Mouse (Mus musculus): ENCODE data around the gene Dhh.
"Not testable (repeated sequence)": the region's sequence is repeated elsewhere in the genome, so short reads cannot be mapped to it uniquely, and the experiment has no call there.

Gene Dhh

DNA sequence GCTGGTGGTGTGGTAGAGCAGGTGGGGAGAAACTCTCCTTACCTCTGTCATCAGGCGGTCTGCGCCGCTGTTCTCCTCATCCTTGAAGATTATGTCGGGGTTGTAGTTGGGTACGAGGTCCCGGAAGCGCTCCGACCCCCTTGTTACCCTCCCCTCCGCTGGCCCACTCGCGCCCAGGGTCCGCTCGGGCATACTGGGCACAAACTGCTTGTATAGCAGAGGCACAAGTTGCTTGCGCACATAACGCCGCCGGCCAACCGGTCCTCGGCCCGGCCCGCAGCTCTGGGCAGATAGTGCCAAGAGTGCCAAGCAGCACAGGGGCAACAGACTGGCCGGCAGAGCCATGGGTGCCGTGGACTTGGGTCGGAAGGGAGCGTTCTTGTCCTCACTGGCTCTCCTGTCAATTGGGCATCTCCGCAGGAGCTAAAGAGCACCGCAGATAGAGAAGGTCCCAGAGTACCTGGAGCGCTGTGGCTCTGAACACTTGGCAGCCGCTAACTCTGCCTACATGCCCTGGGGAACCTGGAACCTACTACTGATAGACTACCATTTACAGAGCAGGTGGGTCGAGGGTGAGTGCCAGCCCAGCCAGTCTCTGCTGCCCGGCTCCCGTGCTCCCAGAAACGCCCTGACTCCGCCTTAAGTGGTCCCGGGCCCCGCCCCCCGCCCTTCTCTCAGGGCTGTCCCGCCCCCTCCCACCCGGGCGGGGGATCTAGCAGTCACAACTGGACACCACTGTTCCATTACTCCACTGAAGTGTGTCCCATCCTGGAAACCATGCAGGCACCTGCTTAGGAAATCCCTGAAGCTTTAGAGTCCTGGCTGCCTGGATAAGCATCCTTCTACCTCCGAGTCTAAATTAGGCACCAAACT, at the start of gene Dhh:
Gene Dhh, minus strand, starts transcription at position 613 of the 873 bp plus-strand sequence.
- peak; percentile 43 to 70 for DNase-seq (ENCODE audit: inconsistent age in 2 of 2, low spot score in 1 of 2)

DNA sequence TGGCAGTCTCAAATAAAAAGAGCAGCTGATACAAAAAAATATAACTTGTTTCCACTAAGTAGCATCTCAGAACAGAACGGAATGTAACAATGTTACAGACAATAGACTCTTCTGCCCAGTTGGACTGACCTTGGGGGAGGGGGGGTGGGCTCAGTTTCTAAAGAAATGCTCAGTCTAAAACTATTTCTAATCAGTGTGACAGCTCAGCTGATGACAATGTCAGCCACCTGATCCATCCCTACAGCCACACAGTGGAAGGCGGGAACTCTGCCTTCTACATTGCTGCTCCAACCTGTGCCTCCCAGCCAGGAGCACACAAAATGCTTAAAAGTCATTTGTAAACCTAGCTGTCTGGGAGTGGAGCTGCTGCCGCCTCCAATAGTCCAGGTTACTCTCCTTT, 49.5 kb upstream of the Dhh start:
- DNase-seq (ENCODE audit: inconsistent age in 2 of 2, low spot score in 1 of 2), result no peak

DNA sequence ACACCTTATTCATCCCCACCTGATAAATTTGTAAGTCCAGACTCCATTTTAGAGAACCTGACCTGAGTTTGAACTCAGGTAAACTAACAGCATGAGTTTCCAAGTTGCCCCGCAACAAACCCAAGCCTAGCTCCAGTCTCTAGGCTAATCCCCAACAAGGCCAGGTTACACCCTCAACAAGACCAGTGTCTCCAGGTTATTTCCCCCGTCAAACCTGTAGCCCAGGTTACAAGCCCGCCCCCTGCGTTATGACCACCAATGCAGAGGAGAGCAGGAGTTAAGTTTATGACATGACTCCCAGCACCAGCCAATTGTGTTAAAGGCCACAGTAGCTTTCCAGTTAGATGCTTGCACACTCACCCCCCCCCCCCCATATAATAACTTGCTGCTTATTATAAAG, 44.8 kb upstream of the Dhh start:
- DNase-seq (ENCODE audit: inconsistent age in 2 of 2, low spot score in 1 of 2), result no peak

DNA sequence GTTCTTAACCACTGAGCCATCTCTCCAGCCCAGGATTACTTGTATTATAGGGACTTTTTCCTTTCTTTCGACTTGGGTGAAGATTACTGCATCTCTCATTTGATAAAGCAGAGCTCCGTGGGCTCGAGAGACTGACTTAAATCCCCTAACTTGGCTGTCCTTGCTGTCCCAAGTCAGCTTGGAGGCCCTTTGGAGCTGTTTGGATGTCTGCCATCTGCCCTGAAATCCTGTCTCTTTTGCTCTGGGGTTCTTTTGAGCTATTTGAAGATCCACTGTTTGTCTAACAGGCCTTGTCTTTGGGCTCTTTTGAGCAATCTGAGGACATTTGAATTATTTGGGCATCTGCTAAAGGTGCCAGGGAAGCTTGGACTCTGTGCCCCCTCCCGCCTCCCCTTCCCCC, 43.7 kb upstream of the Dhh start:
- DNase-seq (ENCODE audit: inconsistent age in 2 of 2, low spot score in 1 of 2), result peak; percentile 42 to 75

DNA sequence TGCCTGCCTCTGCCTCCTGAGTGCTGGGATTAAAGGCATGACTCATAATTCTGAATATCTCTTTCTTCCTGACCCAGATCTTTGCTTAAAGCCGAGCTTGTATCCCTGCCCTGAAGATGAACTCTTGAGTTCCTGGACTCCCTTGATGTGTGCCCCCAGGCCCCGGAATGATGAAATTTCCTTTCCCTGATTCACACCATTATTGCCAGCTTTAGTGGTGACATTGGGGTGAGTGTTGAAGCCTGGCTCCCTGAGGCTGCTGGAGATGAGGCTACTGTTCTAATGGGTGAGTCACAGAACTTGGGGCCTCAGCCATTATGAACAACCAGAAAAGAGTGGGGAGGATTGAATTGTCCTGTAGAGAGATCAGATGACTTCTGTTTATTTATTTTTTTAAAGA, 43.2 kb upstream of the Dhh start:
- no peak for DNase-seq (ENCODE audit: inconsistent age in 2 of 2, low spot score in 1 of 2)

DNA sequence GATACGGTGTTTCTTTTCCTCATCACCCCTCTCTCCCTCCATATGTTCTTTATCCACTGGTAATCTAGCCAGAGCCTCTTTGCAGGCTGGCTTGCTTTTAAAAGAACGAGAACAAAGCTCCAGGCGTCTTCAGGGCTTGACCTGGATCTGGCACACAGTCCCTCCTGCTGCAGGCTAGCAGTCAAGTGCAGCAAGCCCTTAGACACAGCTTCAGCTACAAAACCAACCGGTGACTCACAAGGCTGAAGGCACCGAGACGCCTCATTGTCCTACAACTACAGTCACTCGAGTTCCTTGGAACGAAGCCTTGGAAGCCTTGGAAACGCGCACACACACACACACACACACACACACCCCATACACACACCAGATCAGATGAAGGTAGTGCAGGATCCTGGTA, 42.5 kb upstream of the Dhh start:
- peak; percentile 65 to 82 for DNase-seq (ENCODE audit: inconsistent age in 2 of 2, low spot score in 1 of 2)

DNA sequence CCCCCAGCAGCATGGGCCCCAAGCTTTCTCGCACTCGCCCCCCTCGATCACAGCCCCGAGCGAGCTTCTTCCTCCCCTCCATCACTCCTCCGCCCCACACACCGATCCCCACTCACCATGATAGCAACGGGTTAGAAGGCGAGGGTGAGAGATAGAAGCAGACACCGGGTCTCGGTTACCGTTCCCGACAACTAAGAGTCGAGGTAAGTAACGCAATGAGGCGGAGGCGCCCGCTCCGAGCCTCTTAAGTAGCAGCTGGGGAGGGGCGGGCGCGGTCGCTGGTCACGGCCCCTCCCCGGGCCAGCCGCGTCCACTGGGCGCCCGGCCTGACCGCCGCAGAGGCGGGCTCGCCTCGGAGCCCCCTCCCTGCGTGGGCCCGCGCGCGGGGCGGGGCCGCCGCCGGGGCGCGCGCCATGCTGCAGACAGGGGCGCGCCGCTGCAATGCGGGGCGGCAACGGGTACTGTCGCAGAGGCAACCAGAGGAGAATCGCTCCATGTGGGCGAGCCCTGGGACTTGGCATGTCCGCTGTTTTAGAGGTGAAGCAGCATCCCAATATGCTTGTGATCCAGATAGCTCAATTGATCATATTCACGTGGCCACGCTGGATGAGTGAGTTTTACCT, 36.0 kb upstream of the Dhh start, which contains the start of gene Tuba1b:
Gene Tuba1b, minus strand, starts transcription at position 349 of the 623 bp plus-strand sequence.
- peak; percentile 95 to 97 for DNase-seq (ENCODE audit: inconsistent age in 2 of 2, low spot score in 1 of 2)

DNA sequence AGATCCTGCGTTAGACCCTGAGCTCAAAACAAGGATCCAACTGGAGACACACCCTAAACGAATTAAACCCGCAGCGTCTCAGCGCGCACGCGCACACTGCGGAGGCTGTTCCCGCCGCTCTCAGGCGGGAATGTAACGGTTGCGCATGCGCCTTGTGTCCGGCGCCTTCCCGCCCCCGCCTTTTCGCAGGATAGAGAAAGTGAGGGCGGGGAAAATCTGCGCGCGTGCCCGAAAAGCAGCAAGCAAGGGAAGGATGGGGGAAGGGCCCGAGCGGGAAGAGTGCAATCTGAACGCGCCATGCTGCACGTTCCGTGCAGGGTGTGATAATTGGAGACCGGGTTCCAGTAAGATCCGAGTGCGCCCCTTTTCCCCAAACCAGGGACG, 35.5 kb upstream of the Dhh start:
- DNase-seq (ENCODE audit: inconsistent age in 2 of 2, low spot score in 1 of 2), result peak; percentile 96 to 98

DNA sequence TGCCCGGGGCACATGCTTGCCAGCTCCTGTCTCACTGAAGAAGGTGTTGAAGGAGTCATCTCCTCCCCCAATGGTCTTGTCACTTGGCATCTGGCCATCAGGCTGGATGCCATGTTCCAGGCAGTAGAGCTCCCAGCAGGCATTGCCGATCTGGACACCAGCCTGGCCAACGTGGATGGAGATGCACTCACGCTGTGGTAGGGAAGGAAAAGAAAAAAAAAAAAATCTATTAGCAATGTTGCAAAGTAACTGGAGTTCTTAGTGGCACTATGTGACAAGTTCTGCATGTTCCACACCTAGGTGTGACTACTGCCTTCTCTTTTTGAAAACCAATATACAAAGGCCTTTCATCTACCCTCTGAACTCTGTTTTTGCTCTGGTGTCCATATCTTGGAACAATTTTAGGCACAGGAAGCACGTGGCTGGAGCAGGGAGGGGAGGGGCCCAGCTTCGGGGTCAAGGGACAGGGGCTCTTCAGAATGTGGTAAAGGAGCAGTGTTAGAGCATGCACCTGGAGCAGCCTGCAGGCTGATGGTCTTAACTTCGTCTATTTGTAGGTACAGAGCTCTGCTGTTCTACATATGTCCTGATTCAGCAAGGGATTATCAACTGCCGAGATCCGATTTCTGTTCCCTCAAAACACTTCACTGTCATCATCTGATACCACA, 34.8 kb upstream of the Dhh start:
- DNase-seq (ENCODE audit: inconsistent age in 2 of 2, low spot score in 1 of 2), result peak in 1 of 2 experiments; percentile 66

DNA sequence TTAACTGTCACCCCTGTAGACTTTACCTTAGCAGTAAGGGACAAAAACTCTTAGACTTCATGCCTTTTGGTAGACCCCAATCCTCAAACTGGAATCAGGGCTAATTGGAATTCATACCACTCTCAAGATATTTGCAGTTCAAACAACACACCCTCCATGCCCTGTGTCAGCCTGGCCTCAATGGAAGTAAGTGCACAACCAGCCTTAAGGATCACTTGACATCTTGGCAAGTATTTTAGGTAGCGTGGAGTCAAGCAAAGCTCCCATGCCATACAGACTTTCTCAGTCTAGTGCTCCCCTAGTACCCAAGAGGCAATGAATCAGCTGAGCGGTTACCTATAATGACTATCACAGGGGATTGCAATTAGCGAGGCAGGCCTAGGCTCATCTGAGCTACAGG, 32.7 kb upstream of the Dhh start:
- DNase-seq (ENCODE audit: inconsistent age in 2 of 2, low spot score in 1 of 2), result no peak

DNA sequence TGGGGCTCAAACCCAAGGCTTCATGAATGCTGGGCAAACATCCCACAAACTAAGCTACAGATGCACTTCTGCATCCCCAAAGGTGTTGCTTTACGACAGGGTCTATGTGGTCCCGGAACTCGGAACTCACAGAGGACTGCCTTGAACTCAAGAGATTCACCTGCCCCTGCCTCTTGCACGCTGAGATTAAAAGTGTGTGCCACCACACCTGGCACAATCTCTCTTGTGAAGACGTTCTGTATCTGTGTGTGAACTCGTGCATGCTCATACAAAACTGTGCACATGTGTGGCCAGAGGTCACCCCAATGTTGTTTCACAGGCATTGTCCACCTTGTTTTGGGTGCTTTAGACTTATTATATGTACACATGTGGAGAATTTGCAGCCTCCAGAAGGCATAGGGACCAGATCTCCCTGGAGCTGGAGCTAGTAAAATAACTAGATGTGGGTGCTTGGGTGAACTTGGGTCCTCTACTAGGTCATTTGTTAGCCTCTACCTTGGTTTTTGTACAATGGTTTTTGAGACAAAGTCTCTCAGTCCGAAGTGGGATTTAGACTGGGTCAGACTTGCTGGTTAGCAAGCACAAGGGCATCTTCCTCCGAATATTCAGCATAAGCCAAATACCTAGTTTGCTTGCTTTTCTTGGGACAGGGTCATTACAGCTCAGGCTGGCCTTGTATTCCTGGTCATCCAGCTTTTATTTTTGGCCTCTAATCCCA, 31.8 kb upstream of the Dhh start:
- DNase-seq (ENCODE audit: inconsistent age in 2 of 2, low spot score in 1 of 2), result no peak

DNA sequence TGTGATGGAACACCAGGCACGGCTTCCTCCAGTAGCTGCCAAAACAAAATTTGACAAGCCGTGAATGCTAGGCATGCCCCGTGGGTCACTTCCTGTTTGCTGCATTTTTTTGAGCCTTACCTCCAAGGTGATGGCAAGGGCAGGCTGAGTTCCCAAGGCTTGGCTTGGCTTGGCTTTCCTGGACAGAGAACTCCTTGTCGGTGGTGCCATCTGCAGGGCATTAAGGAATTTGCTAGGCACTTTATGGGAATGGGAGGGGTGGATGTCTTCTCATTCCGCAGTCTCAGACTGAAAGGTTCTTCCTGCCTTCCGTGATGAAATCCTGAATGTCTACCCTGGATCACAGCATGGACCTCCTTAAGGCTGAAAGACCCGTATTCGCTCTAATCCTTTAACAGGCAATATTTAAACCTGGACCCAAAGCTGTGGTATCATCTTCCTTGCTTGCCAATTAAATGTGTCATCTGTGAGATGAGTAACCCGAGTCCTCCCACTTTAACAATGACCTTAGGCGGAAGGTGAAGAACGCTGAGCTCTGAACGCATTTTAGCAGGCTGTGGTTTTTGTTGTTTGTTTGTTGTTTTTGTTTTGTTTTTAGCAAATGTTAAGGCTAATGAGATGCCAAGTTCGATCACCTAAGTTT, 30.4 kb upstream of the Dhh start:
- peak; percentile 81 to 95 for DNase-seq (ENCODE audit: inconsistent age in 2 of 2, low spot score in 1 of 2)

DNA sequence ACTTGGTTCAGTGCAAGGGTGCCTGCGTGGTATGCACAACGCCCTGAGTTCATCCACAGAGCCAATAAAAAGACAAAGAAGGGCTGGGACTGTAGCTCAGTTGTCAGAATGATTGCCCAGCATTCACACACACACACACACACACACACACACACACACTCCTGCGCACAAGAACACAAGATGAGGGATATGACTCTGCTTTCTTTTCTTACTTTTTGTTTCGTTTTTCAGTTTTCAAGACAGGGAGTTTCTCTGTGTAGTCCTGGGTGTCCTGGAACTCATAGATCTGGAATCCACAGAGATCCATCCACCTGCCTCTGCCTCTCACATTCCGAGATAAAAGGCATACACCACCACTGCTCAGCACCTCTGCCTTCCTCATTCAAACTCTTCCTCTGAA, 29.2 kb upstream of the Dhh start:
- no peak for DNase-seq (ENCODE audit: inconsistent age in 2 of 2, low spot score in 1 of 2)

DNA sequence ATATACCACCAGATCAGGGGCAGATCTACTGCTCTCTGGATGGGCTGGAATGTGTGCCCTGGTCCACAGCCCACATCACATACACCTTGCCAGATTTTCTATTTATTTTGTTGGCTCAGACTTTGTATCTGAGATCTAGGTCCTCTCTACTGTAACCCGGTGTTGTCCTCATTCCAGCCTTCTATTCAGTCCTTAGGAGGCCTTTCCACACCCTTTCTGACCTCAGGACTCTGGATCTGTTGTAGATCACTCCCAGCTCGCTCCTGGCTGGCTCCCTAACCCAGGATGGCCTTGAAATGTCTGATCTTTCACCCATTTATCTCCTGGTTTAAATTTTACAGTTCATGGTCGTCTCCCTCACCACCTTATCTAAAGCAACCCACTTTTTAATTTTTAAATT, 26.3 kb upstream of the Dhh start:
- DNase-seq (ENCODE audit: inconsistent age in 2 of 2, low spot score in 1 of 2), result peak in 1 of 2 experiments; percentile 56

DNA sequence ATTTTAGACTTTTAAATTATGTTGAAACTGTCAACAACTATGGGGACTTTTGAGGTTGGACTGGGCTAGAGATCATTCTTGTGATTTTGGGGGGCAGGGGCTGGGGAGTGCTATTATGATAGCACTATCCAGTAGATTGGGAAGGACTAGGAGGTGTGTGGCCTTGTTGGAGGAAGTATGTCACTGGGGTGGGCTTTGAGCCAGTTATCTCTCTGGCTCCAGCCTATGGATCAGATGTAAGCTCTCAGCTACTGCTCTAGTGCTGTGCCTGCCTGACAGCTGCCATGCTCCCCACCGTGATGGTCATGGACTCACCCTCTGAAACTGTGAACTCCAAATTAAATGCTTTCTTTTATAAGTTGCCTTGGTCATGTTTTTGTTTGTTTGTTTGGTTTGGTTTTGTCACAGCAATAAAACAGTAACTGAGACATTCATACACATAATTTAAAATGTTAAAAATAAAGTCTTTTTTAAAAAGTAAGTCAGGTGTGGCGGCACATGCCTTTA, 24.7 kb upstream of the Dhh start:
- DNase-seq (ENCODE audit: inconsistent age in 2 of 2, low spot score in 1 of 2), result no peak

DNA sequence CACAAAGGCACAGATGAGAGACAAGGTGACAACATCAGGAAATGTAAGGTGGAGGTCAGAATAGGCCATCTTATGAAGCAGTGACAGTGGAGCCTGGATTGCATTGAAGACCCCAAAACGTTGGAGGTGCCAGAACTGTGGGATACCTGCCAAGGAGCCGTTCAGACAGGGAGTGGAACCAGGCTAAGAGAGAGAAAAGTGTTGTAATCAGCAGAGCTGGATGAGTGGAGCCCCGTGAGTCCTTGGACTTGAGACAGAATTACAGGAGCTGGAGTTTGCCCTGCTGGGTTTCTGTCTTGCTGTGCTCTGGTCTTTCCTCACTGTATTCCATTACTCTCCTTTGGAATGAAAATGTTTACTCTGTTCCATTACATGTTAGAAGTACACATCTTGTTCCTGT, 24.2 kb upstream of the Dhh start:
- DNase-seq (ENCODE audit: inconsistent age in 2 of 2, low spot score in 1 of 2), result peak in 1 of 2 experiments; percentile 73

DNA sequence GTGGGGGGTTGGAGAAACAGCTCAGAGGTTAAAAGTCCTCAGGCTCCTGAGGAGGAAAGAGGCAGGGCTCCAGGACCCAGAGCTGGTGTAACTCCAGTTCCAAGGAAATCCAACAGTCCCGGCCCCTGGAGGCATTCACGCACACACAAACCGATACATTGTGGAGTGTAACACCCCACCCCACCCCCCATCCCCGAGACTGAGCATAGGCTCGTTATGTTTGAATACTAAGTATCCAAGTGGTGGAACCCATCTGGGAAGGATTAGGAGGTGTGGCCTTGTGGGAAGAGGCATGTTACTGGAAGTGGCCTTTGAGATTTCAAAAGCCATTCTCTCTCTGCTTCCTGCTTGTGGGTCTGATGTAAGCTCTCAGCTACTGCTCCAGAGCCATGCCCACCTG, 23.2 kb upstream of the Dhh start:
- DNase-seq (ENCODE audit: inconsistent age in 2 of 2, low spot score in 1 of 2), result no peak

DNA sequence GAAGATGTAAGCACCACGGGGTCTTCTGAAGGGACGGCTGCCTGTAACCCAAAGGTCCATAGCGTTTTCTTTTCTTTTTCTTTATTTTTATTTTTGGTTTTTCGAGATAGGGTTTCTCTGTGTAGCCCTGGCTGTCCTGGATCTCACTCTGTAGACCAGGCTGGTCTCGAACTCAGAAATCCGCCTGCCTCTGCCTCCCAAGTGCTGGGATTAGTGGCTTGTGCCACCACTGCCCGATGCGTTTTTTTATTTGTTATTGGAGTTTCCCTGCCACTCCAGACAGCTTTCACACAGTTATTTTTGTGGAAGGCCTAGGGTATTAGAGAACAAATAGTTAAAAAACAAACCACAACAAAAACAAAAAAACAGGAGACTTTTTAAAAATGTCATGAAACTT, 20.2 kb upstream of the Dhh start:
- DNase-seq (ENCODE audit: inconsistent age in 2 of 2, low spot score in 1 of 2), result not testable (repeated sequence)

DNA sequence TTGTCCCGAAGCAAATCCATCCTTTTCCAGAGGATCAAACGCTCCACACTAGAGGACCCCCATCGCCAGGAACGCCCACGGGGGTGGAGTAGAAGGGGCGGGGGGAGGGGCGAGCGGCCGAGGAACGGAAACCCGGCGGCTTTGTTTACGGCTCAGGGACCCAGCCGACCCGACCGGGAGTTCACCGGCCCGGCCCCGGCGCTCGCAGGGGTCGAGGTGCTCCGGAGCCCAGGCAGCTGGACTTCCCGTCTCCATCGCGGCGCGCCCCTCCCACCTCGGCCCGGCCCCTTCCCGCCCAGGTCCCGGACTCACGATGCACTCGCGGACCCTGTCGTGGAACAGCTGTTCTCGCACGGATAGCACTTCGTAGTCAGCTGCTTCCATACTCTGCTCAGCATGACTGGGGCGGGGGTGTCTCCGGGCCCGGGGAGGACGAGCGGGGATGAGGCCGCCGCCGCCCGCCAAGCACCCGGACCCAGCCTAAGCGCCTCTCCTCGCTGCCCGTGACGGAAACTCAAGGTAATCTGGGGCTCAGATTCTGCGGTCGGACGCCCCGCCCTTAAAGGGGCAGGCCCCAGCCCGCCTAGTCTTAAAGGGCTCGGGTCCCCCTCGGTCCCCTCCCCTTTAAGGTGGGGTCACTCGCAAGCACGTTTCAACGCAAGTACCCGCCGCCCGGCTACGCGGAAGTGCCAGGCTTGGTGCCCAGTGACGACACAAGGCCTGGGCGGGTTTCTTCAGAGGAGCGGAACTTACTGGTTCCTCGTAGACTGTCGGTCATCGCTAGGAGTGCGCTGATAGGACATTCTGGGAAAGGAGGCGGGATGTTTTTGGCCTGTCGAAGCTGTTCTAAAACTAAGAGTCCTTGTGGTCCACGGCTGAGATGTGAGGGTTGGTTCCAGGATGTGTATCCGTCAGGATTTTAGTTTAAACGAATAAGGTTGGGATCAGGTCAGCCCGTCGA, 19.5 kb upstream of the Dhh start, which contains the start of gene Lmbr1l:
Gene Lmbr1l, minus strand, starts transcription at position 694 of the 961 bp plus-strand sequence.
- peak; percentile 100 for DNase-seq (ENCODE audit: inconsistent age in 2 of 2, low spot score in 1 of 2)
